Mouse (Mus musculus) mouse embryonic stem cell (cell line): ENCODE measurements around the gene Atp5e.

Source experiments
- in situ Hi-C, 2 experiments: fragments of 300-500 bp; cut with MboI; formaldehyde crosslinking; loops; 1 replicate in 1 of 2; 3 replicates in 1 of 2; pipeline ENCODE4 v1.14.3; 2019 to 2020; ENCODE audit warnings: low sequenced_read_pairs in 2 of 2, low pct_unique_long_range_greater_than_20kb in 1 of 2, mixed read lengths in 1 of 2; ENCODE audit not compliant: unreplicated experiment in 1 of 2

Gene Atp5e

GRCm38 (mm10) chr2:174463789-174464523 is at the start of gene Atp5e:
Gene Atp5e, minus strand, starts transcription at chr2:174464105.
- in situ Hi-C loops = no loop called here

DNA sequence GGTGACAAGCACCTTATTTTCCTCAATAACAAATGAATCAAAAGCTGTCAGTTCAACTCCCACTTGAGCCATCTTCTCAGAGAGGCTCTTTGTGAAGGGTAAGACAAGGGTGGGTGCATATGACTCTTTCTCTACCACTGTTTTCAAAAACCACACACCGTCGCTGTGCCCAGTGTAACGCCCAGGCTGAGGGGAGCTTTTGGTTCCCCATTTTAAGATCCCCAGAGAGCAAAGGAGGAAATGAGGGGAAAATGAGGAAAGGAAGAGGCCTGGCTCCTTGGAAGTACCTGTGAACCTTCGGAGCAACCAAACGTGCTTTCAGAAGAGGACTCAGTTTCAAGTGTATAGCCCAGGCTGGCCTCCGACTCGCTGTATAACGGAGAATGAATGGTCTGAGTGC is 45.9 kb upstream of the Atp5e start:
- in situ Hi-C loops = no loop called here

GRCm38 (mm10) chr2:174507998-174508397 is 44.1 kb upstream of the Atp5e start:
- in situ Hi-C loops = no loop called here

- in situ Hi-C loops = no loop called here
Observed at GRCm38 (mm10) chr2:174502831-174503460, 39.0 kb upstream of the Atp5e start.

- in situ Hi-C loops = no loop called here
Observed at GRCm38 (mm10) chr2:174502321-174502720, 38.4 kb upstream of the Atp5e start.

- in situ Hi-C loops = no loop called here
Observed at GRCm38 (mm10) chr2:174501517-174501916, 37.6 kb upstream of the Atp5e start.

GRCm38 (mm10) chr2:174500814-174501503 is 37.1 kb upstream of the Atp5e start:
- in situ Hi-C loops = no loop called here

GRCm38 (mm10) chr2:174492858-174493257 is 29.0 kb upstream of the Atp5e start:
- in situ Hi-C loops = no loop called here

GRCm38 (mm10) chr2:174487005-174487404 is 23.1 kb upstream of the Atp5e start:
- in situ Hi-C loops = no loop called here

- in situ Hi-C loops = no loop called here
Observed at GRCm38 (mm10) chr2:174478746-174479145, 14.8 kb upstream of the Atp5e start.

DNA sequence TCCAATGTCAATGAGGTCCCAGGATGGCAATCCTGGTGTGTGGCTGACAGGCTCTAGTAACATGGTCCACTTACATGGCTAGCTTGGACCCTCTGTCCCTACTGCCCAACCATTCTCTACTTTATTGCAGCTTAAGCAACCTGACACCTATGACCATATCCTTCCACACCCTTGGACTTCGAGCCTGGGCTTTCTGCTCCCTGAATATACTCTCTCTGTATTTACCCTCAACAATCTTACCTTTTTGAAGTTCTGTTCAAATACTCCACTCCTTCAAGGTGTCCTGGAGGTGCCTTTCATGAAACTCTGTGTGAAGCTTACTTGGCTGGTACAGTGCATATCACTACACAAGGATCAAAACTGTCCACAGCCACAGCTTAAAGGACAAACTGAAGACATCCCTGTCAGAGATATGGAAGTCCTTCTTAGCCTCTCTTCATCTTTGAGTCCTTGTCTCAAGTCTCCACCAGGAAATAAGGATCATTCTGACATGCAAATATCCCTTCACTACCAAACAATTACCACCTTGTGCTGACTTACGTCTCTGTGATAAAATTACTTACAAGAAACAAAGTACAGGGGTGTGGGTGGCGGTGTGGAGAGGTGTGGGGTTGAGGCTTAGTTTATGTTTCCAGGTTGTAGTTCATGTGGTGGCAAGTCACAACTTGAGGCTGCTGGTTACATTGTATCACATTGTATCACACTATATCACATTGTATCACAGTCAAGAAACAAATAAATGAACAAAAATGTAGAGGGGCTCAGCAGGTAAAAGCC is 13.8 kb upstream of the Atp5e start:
- in situ Hi-C loops = no loop called here

GRCm38 (mm10) chr2:174473550-174473927 is 9.6 kb upstream of the Atp5e start:
- in situ Hi-C loops = no loop called here

- in situ Hi-C loops = no loop called here
Observed at GRCm38 (mm10) chr2:174472818-174473549, 9.1 kb upstream of the Atp5e start, which contains the start of gene Prelid3b. Gene Prelid3b, minus strand, starts transcription at chr2:174473081.

DNA sequence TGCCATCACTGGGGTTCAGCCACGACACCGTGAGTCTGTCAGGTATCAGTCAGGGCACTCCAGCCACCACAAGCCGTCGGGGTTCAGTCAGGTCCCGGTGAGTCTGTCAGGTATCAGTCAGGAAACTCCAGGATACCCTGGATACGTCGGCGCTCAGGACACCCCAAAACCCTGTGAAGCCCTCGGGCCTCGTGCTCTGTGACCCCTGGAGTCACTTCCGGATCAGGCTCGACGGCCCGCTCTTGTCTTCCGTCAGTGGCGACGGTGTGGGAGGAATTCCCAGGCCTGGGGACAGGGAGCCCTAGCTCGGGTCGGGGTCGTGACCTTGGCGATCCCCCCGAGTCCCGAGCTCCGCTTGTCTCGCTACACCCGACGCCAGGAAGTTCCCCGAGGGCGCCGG is 8.5 kb upstream of the Atp5e start:
- in situ Hi-C loops = no loop called here

- in situ Hi-C loops = no loop called here
Observed at GRCm38 (mm10) chr2:174470786-174471405, 7.0 kb upstream of the Atp5e start.

GRCm38 (mm10) chr2:174470333-174470732 is 6.4 kb upstream of the Atp5e start:
- in situ Hi-C loops = no loop called here

GRCm38 (mm10) chr2:174463370-174463769 is 535 bp downstream of the Atp5e start:
- in situ Hi-C loops = no loop called here

- in situ Hi-C loops = no loop called here
Observed at GRCm38 (mm10) chr2:174459365-174459764, 4.5 kb downstream of the Atp5e start.
